Mouse (Mus musculus): ENCODE data around the gene Bco2. TPM values are rescaled to one million over a fixed set of nuclear protein-coding genes. Genes with fewer than 3 reads are reported as not detected.

Bco2 gene
- total RNA-seq (2023; ENCODE audit: inconsistent age) = 2.4 to 3.7 TPM (median 3.3 TPM) in 4 replicates

GRCm38 (mm10) chr9:50555094-50555446 is at the start of gene Bco2:
TSS of gene Bco2 (minus strand) at chr9:50555181.

GRCm38 (mm10) chr9:50603189-50603997 is 48.4 kb upstream of the Bco2 start, which contains the start of the genes Sdhd and Timm8b:
TSS of gene Sdhd (minus strand) at chr9:50603812.
TSS of gene Timm8b (plus strand) at chr9:50603910.

GRCm38 (mm10) chr9:50561145-50561917 is 6.3 kb upstream of the Bco2 start, which contains the start of gene Tex12:
TSS of gene Tex12 (minus strand) at chr9:50561325.

DNA sequence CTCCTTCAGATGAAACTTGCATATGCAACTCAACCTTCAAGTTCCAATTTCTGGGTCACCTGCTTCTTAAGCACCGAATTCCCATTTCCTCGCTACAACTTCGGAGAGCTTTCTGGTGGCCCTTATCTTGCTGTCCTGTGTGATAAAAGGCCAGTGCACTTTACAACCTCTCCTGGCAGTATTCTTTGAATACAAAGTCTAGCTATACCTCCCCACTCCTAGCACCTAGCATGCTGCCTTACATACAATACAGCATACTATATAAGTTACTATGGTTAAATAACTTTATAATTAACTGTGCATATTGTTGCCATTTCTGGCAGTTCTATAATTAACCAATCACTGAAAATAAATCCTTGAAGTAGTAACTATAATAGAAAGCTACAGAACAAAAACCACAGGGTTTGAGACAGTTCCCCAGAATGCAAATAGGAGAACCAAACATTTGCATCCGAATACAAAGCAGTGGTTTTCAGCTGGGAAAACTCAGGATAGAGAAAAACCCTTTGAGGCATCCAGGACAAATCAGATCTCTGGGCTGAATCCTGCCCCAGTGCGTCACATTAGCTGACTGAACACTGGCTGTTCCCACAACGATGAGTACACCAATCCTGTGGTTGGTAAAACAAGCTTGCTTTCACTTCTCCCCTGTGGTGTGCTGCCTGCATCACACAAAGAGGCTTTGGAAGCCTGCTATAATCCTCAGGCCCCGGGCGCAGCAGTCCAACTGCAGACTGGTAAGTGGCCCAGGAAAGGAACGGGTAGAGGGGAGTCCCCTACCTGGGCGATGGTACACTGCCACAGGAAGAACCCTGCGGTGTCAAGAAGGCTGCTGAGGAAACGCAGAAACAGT is 514 bp downstream of the Bco2 start, which contains the start of gene Il18:
Gene Il18 (plus strand): TSS at position 587 of the 853 bp plus-strand sequence.

DNA sequence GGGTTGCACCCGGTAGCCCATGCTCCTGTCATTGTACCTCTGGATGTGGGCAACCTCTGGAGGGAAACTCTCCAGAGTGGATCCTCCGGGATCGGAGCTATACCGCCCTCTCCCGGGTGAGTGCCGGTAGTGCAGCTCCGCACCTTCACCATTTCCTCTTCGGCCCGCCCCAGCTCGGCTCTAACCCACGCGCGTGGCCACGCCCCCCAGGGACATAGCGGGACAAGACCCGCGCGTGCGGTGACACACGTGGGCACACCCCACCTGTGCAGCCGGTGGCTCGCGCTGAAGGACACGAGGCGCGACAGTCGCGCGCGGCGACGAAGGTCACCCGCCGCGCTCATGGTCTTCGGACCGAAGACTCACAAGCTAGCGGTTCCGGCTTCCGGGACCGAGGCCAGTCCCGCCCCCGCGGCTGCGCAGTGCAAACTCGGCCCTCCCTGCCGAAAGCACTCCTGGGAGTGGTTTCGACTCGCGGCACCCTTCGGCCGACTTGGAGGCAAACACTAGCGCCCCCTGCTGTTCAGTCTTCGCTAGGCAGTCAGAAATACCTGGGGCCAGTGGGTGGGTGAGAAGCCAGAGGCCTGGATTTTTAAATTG is 26.6 kb downstream of the Bco2 start, which contains the start of gene Pts:
Gene Pts (minus strand): TSS at position 432 of the 600 bp plus-strand sequence.

DNA sequence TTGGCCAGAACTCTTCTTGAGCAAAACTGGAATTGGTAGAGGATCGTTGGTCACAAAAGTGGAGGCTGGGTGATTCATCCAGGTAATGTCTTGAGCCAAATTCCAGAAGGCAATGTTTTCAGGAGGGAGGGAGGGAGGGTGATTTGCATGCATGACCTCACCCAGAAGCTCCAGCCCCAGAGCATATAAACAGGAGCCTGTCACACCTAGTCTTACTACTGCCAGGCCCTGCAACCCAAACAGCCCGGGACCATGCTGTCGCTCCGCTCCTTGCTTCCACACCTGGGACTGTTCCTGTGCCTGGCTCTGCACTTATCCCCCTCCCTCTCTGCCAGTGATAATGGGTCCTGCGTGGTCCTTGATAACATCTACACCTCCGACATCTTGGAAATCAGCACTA is 60.7 kb downstream of the Bco2 start, which contains the start of gene Plet1:
Gene Plet1 (plus strand): TSS at position 215 of the 400 bp plus-strand sequence.

Other genes starting within 250 kb of the Bco2 start
- 1,367 to 1,472 TPM (median 1,445 TPM) in 4 replicates for gene Rpl10-ps3, start 210.2 kb downstream of the Bco2 start, total RNA-seq (2023; ENCODE audit: inconsistent age)
- gene Plet1, start 60.7 kb downstream of the Bco2 start, total RNA-seq (2023; ENCODE audit: inconsistent age) = not detected in 4 replicates
- gene Pts, start 26.5 kb downstream of the Bco2 start, total RNA-seq (2023; ENCODE audit: inconsistent age) = 58.5 to 68.5 TPM (median 61.2 TPM) in 4 replicates
- gene Il18, start 354 bp downstream of the Bco2 start, total RNA-seq (2023; ENCODE audit: inconsistent age) = 16.3 to 23.4 TPM (median 21.1 TPM) in 4 replicates
- not detected in 4 replicates for gene Tex12, start 6.1 kb upstream of the Bco2 start, total RNA-seq (2023; ENCODE audit: inconsistent age)
- 51.3 to 59.6 TPM (median 55.6 TPM) in 4 replicates for gene Sdhd, start 48.6 kb upstream of the Bco2 start, total RNA-seq (2023; ENCODE audit: inconsistent age)
- gene Timm8b, start 48.7 kb upstream of the Bco2 start, total RNA-seq (2023; ENCODE audit: inconsistent age) = 52.2 to 55.4 TPM (median 53.6 TPM) in 4 replicates
- 0.78 to 2.2 TPM in 2 of 4 replicates, not detected in the others for gene Pih1d2, start 62.1 kb upstream of the Bco2 start, total RNA-seq (2023; ENCODE audit: inconsistent age)
- 27.3 to 32.1 TPM (median 29.3 TPM) in 4 replicates for gene Nkapd1, start 62.3 kb upstream of the Bco2 start, total RNA-seq (2023; ENCODE audit: inconsistent age)
- 22.5 to 35.4 TPM (median 31.0 TPM) in 4 replicates for gene Dlat, start 104.6 kb upstream of the Bco2 start, total RNA-seq (2023; ENCODE audit: inconsistent age)
- not detected in 4 replicates for gene Dixdc1, start 184.3 kb upstream of the Bco2 start, total RNA-seq (2023; ENCODE audit: inconsistent age)
- not detected in 4 replicates for gene 2310030G06Rik, start 191.4 kb upstream of the Bco2 start, total RNA-seq (2023; ENCODE audit: inconsistent age)
- gene Cryab, start 196.1 kb upstream of the Bco2 start, total RNA-seq (2023; ENCODE audit: inconsistent age) = not detected in 4 replicates
- gene Hspb2, start 197.2 kb upstream of the Bco2 start, total RNA-seq (2023; ENCODE audit: inconsistent age) = not detected in 4 replicates
- gene Fdxacb1, start 213.1 kb upstream of the Bco2 start, total RNA-seq (2023; ENCODE audit: inconsistent age) = 14.8 to 23.6 TPM (median 16.3 TPM) in 4 replicates
- gene Alg9, start 219.8 kb upstream of the Bco2 start, total RNA-seq (2023; ENCODE audit: inconsistent age) = 25.1 to 27.8 TPM (median 26.5 TPM) in 4 replicates
- gene 1110032A03Rik, start 220.3 kb upstream of the Bco2 start, total RNA-seq (2023; ENCODE audit: inconsistent age) = 21.2 to 30.0 TPM (median 25.0 TPM) in 4 replicates